Mouse (Mus musculus) layer of hippocampus, adult 9-10 months (tissue): Measurements from ENCODE around the gene Rgs16.
"Not testable (repeated sequence)": the region's sequence is repeated elsewhere in the genome, so short reads cannot be mapped to it uniquely, and the experiment has no call there.

ENCODE experiments used
- DNase-seq: peaks from one replicate; pipeline ENCODE4 v3.0.0; 2022; ENCODE audit warnings: low spot score

Rgs16 gene

GRCm38 (mm10) chr1:153751763-153752301 is 11.7 kb downstream of the Rgs16 start:
- no peak for DNase-seq

DNA sequence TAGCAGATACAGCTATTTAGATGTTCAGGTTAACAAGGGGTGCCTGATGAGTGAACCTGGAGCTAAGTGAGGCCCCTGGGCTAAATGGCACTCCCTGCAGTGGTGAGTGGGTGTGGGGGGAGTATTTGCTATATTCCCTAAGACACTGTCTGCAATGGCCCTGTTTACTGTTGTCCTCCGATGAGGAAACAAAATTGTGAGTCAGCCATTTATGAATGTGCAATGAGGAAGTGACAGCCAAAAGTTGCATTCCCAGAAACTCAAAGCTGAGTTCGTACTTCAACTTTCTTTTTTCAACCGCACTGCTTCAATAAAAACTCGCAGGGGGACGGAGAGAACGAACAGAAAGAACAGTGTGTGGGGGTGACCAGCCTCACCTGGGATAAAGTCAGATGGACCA is 12.4 kb downstream of the Rgs16 start:
- DNase-seq = no peak

DNA sequence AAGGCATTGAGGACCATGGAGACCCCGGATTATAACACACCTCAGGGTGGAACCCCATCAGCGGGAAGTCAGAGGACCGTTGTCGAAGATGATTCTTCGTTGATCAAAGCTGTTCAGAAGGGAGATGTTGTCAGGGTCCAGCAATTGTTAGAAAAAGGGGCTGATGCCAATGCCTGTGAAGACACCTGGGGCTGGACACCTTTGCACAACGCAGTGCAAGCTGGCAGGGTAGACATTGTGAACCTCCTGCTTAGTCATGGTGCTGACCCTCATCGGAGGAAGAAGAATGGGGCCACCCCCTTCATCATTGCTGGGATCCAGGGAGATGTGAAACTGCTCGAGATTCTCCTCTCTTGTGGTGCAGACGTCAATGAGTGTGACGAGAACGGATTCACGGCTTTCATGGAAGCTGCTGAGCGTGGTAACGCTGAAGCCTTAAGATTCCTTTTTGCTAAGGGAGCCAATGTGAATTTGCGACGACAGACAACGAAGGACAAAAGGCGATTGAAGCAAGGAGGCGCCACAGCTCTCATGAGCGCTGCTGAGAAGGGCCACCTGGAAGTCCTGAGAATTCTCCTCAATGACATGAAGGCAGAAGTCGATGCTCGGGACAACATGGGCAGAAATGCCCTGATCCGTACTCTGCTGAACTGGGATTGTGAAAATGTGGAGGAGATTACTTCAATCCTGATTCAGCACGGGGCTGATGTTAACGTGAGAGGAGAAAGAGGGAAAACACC is 13.7 kb downstream of the Rgs16 start:
- DNase-seq = no peak

DNA sequence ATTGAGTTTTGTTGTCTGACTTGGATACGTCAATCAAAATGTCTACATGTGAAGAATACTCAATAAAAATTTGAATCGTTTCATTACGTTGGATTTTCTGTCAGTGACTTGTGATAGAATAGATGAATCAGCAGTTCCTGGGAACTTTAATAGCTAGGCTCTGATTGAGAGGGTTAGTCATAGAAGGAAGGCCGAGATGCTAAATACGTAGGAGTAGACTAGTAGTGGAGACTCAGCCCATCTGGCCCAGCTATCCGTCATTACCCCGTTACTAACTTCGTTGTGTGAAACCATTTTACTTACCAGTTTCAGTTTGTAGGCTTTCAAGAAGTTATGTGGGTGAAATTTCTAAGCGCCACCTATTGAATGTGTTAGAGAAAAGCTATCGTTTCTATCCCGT is 24.0 kb downstream of the Rgs16 start:
- DNase-seq = no peak

GRCm38 (mm10) chr1:153766298-153766697 is 26.1 kb downstream of the Rgs16 start:
- DNase-seq = no peak

GRCm38 (mm10) chr1:153767281-153767680 is 27.1 kb downstream of the Rgs16 start:
- no peak for DNase-seq

DNA sequence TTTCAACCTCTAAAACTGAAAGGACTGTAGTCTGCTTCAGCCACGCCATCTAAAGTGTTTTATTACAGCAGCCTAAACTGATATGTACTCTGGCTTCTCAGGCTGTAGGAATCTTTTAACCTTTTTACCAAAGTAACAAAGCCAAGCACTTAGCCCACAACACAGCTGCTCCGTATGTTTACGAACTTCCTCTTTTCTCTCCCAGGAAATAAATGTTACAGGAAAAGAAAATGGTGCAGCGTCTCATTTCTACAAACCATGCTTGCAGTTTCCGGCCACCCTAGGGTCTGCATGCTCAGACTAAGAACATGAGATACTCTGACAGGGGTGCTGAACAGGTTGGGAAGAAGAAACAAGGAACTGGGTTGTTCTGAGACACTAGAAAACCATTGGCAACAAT is 28.3 kb downstream of the Rgs16 start:
- DNase-seq = no peak

GRCm38 (mm10) chr1:153769571-153769970 is 29.4 kb downstream of the Rgs16 start:
- DNase-seq = not testable (repeated sequence)

DNA sequence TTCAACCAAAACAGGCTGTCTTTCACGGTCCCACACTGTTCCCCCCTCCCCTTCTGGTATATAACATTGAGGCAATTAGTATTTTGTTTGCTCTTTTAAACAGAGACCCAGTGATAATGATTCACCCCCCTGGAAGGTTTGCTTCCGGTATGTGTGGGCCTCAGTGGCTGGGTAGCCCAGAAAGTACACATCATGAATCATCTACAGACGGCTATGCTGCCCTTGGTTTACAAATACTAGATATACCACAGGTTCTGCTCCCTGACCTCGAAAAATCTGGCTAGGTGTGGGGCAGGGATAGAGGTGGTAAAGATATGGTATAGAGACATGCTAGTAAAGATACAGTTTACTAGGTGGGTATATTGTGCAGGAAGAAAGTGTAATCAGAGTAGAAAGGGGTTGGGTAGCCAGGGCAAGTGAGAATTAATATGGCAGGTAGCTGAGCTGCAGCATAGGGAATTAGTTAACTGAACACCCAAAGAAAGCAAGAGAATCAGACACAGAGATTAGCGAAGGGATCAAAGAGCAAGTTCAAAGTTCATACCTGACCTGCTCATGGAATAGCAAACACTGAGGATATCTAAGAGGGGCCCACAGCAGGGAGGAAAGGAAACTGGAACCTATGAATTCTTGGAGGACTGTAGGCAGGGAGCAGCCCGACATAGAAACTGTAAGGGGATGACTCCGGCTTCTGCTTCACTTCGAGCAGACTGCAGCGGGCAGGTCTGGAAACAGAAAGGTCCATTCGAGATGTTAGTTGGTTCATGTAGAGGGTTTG is 30.0 kb downstream of the Rgs16 start:
- no peak for DNase-seq

DNA sequence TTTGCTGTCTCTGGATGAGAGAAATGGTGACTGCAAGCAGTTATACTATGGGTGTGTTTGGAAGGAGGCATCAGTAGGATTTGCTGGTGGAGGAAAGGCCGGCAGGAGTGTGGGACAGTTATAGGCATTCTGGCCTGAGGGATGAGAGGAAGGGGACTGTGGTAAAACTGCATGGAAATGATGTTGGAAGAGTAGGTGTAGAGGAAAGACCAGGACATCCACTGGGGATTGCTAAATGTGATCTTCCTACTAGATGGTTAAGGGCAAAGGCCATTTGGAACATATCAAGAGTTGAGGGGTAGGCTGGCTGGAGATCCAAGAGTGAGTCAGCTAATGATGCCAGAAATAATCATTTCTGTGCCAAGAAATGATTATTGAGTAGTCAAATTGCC is 30.6 kb downstream of the Rgs16 start:
- DNase-seq = no peak

- DNase-seq = no peak
These were observed 35.0 kb downstream of the Rgs16 start for GRCm38 (mm10) chr1:153775174-153775573.

- DNase-seq = no peak
These were observed 36.1 kb downstream of the Rgs16 start for GRCm38 (mm10) chr1:153776257-153776656.

- DNase-seq = no peak
These were observed 38.1 kb downstream of the Rgs16 start for GRCm38 (mm10) chr1:153778205-153778604.

- DNase-seq = no peak
These were observed 43.2 kb downstream of the Rgs16 start for GRCm38 (mm10) chr1:153783339-153783738.

GRCm38 (mm10) chr1:153785608-153786007 is 45.5 kb downstream of the Rgs16 start:
- DNase-seq = no peak

GRCm38 (mm10) chr1:153790708-153791107 is 50.6 kb downstream of the Rgs16 start:
- no peak for DNase-seq

- DNase-seq = no peak
These were observed 54.1 kb downstream of the Rgs16 start for GRCm38 (mm10) chr1:153794241-153794640.
